Mouse (Mus musculus) limb, embryonic 15.5 days (tissue): ENCODE measurements around the gene Krt79. TPM values are rescaled to one million over a fixed set of nuclear protein-coding genes. Genes with fewer than 3 reads are reported as not detected.
A peak's percentile ranks its signal among the peaks of the same experiment; 100 is the strongest.

Source experiments
- ATAC-seq: fragments of 200-750 bp; cut with Nextera tagmentation; 2 replicates; pipeline ENCODE4 v1.8.0; 2017; ENCODE audit warnings: low read depth, moderate TSS enrichment; ENCODE audit not compliant: insufficient number of reproducible peaks, low FRiP score, low TSS enrichment
- H3K27ac ChIP-seq: fragments of 300-500 bp; sonication (generic); 2 replicates; pipeline ENCODE4 v1.5.1; 2015; ENCODE audit warnings: moderate library complexity, mild to moderate bottlenecking, inconsistent platforms
- H3K27me3 ChIP-seq: fragments of 300-500 bp; sonication (generic); 2 replicates; pipeline ENCODE4 v1.6.1; 2015; ENCODE audit warnings: inconsistent platforms
- H3K36me3 ChIP-seq: fragments of 300-500 bp; sonication (generic); 2 replicates; pipeline ENCODE4 v1.6.1; 2015; ENCODE audit warnings: inconsistent platforms
- H3K4me1 ChIP-seq: fragments of 300-500 bp; sonication (generic); 2 replicates; pipeline ENCODE4 v1.6.1; 2015; ENCODE audit warnings: inconsistent platforms
- H3K4me2 ChIP-seq: fragments of 300-500 bp; sonication (generic); 2 replicates; pipeline ENCODE4 v1.6.1; 2015; ENCODE audit warnings: mild to moderate bottlenecking, inconsistent platforms
- H3K4me3 ChIP-seq: fragments of 300-500 bp; sonication (generic); 2 replicates; pipeline ENCODE4 v1.5.1; 2015; ENCODE audit warnings: mild to moderate bottlenecking, inconsistent platforms
- H3K9ac ChIP-seq: fragments of 300-500 bp; sonication (generic); 2 replicates; pipeline ENCODE4 v1.6.1; 2015; ENCODE audit warnings: inconsistent platforms
- H3K9me3 ChIP-seq: fragments of 300-500 bp; sonication (generic); 2 replicates; pipeline ENCODE4 v1.6.1; 2016; ENCODE audit warnings: inconsistent platforms
- WGBS: fragments of 180-500 bp; shearing (Covaris S2); methylation state at CpG from one replicate; pipeline ENCODE4 v1.1.7; 2015; 5-methylcytosine and 5-hydroxymethylcytosine counted together
- polyA plus RNA-seq: library from polyadenylated mRNA; unstranded; fragments of >200 nt; fragmentation: Nextera tagmentation; extraction: Ambion mirVana; gene quantifications from 2 replicates; pipeline ENCODE4 v1.2.1, GENCODE M21; 2015

Gene Krt79
- polyA plus RNA-seq, 1 experiment from 2014 or later, result 1.3 TPM

DNA sequence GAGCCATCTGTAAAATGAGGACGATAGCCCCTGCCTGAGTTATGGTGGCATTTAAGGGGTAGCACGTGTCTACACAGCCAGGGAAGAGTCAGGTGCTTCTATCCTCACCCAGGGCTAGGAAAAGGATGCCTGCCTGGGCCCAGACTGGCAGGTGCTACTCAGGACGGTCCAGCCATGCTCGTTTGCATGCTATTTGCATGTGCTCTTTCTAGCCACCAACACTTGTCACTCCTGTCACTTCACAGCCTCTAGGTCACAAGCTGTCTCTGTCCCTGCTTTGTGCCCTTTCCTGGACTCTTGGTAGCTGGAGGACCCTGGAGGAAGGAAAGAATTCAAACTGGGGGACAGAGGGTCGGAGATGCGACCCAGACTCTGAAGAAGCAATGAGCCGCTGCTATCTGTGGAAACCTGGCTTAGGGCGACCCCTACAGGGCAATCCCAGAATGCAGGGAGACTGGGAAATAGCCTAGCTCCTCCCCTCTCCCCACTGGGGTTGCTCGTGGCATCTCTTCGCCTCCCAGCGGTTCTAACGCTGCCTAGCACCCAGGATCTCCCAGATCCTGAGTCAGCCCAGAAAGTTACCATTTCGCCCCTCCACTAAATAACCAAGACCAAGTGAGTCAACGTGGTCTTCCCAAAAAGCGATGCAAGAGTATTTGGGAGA is 33.4 kb upstream of the Krt79 start:
- no peaks in the 10 kb centered on the region for H3K27me3 ChIP-seq
- H3K4me2 ChIP-seq, result no peak overlapping the region
- peaks cover 51% of the 10 kb centered on the region for H3K4me1 ChIP-seq
- no peak overlapping the region for H3K9ac ChIP-seq
- ATAC-seq, result no peak
- no peaks in the 10 kb centered on the region for H3K36me3 ChIP-seq
- WGBS, result 13% methylated on average over 15 of the region's 15 CpGs
- H3K27ac ChIP-seq, result peak overlapping the region; percentile 89
- H3K4me3 ChIP-seq, result no peak overlapping the region
- no peaks in the 10 kb centered on the region for H3K9me3 ChIP-seq

DNA sequence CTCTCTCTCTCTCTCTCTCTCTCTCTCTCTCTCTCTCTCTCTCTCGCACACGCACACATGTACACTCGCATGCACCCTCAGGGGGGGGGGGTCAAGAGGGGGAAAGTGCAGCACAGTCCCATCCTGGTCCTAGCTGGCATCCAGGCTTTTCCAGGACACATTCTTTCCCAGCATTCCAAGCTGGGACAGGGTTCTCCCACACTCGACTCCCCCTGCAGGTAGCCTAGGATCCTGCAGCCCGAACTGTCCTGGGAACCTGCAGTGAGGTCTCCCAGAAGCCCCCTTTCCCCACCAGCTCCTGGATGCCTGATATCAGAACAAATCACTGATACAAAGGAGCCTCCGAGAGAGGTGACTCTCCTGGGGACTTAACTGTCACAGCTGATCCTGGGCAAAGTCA is 30.4 kb upstream of the Krt79 start:
- Histone ChIP-seq H3K9me3 (no peaks in the 10 kb centered on the region), H3K4me3 (no peak overlapping the region), H3K4me1 (peaks cover 26% of the 10 kb centered on the region), H3K4me2 (no peak overlapping the region), H3K9ac (no peak overlapping the region), H3K27me3 (no peaks in the 10 kb centered on the region), H3K27ac (no peak overlapping the region), H3K36me3 (no peaks in the 10 kb centered on the region)
- WGBS, result 8% methylated on average over 3 of the region's 6 CpGs
- ATAC-seq, result no peak

DNA sequence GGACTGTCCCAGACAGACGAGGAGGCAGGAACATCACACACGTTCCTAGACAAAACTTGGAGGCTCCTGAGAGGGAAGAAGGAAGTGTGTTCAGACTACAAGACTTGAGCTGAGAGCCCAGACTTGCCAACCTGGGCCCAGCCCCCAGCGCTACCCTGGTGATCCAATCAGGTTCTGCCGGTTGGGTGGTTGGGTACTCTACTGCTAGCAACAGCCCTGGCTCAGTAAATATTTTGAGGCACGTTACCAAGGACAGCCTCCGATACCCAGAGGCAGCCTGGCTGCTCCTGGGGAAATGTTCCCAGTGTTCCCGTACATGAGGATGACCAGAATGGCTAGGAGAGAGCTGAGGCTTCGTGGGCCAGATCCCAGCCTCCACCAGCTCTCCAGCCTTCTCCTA is 26.7 kb upstream of the Krt79 start:
- no peaks in the 10 kb centered on the region for H3K9me3 ChIP-seq
- WGBS, result 72% methylated on average over 8 of the region's 8 CpGs
- no peak overlapping the region for H3K4me3 ChIP-seq
- H3K27me3 ChIP-seq, result no peaks in the 10 kb centered on the region
- H3K4me1 ChIP-seq, result 0 out of 2 replicates have a peak, but pooled peaks cover 4% of the 10 kb centered on the region
- H3K9ac ChIP-seq, result no peak overlapping the region
- no peak for ATAC-seq
- H3K27ac ChIP-seq, result peak overlapping the region; percentile 38; the same call in 1 of the 2 replicates
- H3K36me3 ChIP-seq, result no peaks in the 10 kb centered on the region
- no peak overlapping the region for H3K4me2 ChIP-seq

DNA sequence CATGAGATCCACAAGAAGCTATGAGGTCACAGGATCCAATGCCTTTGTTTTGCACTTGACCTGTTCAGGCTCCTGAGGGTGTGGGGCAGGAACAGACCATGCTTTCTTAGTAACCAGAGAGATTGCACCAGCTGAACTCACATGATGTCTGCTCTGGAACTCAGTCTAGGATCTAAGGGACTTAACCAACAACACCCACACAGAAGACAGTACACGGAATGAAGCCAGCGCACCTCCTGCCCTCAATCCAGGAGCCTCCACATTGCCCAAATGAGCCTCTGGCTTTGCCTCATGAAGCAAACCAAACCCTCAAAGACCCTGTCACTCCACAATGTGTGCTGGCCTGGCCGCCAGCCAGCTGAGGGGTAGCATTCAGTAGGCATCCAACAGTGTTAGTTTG is 18.8 kb upstream of the Krt79 start:
- 92% methylated on average over 3 of the region's 3 CpGs for WGBS
- no peaks in the 10 kb centered on the region for H3K9me3 ChIP-seq
- no peaks in the 10 kb centered on the region for H3K4me1 ChIP-seq
- H3K27ac ChIP-seq, result no peak overlapping the region
- H3K4me2 ChIP-seq, result no peak overlapping the region
- no peak for ATAC-seq
- H3K9ac ChIP-seq, result no peak overlapping the region
- no peak overlapping the region for H3K4me3 ChIP-seq
- H3K27me3 ChIP-seq, result no peaks in the 10 kb centered on the region
- no peaks in the 10 kb centered on the region for H3K36me3 ChIP-seq

DNA sequence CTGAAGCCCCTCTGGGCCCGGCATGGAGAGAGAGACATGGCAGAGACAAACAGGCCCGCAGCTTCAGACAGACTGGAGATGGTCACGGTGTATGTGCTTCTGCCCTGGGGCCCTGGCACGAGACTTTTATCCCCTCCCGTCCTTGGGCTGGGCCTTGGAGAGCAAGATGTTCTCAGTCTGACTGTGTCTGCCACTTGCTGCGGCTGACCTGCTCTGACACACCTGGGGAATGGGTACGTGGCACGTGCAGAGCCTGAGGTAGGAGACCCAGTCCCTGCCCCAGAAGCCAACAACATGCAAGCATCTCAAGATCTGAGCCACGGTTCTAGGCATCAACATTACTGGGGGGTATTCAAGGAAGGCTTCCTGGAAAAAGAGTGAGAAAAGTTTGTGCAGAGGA is 14.1 kb upstream of the Krt79 start, which contains the start of gene Krt78:
Gene Krt78 (minus strand): TSS at position 101 of the 400 bp plus-strand sequence.
- Histone ChIP-seq H3K27ac (no peak within 1 kb of the TSS), H3K4me2 (no peak within 1 kb of the TSS), H3K4me1 (no peaks in the 10 kb centered on the region), H3K9ac (no peak within 1 kb of the TSS), H3K9me3 (no peaks in the 10 kb centered on the region), H3K36me3 (no peaks in the 10 kb centered on the region), H3K4me3 (no peak within 1 kb of the TSS), H3K27me3 (no peaks in the 10 kb centered on the region)
- ATAC-seq, result no peak
- 79% methylated on average over 9 of the region's 9 CpGs for WGBS

DNA sequence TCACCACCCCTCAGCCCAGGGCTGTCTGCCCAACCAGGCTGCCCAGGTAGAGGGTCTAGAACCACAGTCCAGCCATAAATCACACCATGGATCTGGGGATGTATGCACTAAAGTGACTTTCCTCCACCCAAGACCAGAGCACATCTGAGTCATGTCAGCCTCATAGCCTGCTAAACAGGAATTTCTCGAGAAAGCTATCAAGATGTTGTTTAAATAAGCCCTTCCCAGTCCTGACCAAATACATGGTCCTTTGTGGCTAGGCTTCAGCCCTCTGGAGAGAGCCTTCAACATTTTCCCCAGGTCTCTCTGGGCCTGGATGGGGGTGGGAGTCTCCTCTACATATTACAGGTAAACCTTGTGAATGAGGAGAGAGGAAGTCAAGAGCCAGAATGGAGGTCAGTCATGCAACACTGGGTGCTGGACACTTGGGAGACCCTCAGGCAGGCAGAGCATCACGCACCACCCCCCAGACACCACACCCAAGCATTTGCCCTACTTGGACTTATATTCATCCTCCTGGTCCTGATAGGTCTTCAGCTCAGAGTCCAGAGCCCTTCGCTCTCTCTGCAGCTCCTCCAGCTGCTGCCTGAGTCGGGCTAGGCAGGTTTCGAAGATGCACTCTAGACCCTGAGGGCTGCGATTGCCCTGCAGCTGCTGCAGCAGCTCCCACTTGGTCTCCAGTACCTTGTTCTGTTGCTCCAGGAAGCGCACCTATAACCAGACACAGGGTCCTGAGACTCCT is 12.8 kb upstream of the Krt79 start:
- H3K4me1 ChIP-seq, result no peaks in the 10 kb centered on the region
- H3K4me2 ChIP-seq, result no peak overlapping the region
- H3K27ac ChIP-seq, result no peak overlapping the region
- H3K27me3 ChIP-seq, result no peaks in the 10 kb centered on the region
- ATAC-seq, result no peak
- no peaks in the 10 kb centered on the region for H3K36me3 ChIP-seq
- no peaks in the 10 kb centered on the region for H3K9me3 ChIP-seq
- H3K9ac ChIP-seq, result no peak overlapping the region
- 79% methylated on average over 7 of the region's 7 CpGs for WGBS
- no peak overlapping the region for H3K4me3 ChIP-seq

DNA sequence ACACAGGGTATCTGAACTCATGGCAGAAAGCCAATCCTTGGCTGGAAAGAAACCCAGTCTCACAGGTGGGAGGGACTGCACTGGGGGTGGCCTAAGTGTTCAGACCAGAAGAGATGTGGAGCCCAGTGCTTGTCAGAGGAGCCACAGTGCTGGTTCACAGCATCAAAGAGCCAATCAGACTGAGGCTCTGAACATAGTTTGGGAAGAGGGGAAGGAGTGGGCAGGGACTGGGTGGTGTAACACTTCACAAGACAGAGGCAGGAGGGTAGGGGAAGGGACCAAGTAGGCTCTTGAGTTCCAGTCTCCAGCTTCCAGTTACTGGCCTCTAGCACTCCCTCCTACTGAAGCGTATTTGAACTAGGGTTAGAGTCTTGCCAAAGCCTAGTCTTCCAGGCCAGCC is 5.3 kb upstream of the Krt79 start:
- no peak overlapping the region for H3K4me2 ChIP-seq
- no peaks in the 10 kb centered on the region for H3K36me3 ChIP-seq
- peaks cover 19% of the 10 kb centered on the region for H3K4me1 ChIP-seq
- WGBS, result 81% methylated on average over 1 of the region's 1 CpGs
- 0 out of 2 replicates have a peak overlapping the region, but pooled peaks have one; percentile 7 for H3K27ac ChIP-seq
- no peaks in the 10 kb centered on the region for H3K27me3 ChIP-seq
- H3K9ac ChIP-seq, result no peak overlapping the region
- ATAC-seq, result no peak; the same call in 1 of the 2 replicates
- H3K9me3 ChIP-seq, result no peaks in the 10 kb centered on the region
- no peak overlapping the region for H3K4me3 ChIP-seq

DNA sequence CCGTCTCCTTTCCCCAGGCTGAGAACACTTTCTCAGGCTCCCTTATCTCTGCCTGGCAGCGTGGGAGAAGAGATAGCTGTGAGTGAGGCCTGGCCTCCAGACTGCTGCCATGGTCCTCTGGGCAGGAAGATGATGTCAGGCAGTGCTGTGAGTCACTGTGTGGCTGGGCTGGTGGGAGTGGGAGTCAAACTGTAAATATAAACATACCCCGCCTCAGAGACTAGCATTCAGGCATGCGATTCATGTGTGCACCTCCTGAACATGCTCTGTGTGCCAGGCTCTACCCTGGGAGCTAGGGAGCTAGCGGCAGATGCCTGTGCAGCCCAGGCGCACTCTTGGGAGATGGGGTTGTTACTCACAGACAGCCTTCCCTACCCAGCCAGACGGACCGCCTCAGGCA is 1.8 kb upstream of the Krt79 start:
- Histone ChIP-seq H3K27me3 (no peaks in the 10 kb centered on the region), H3K36me3 (no peaks in the 10 kb centered on the region), H3K9ac (no peak overlapping the region), H3K4me1 (peaks cover 33% of the 10 kb centered on the region), H3K4me2 (no peak overlapping the region), H3K4me3 (no peak overlapping the region), H3K27ac (peak overlapping the region; percentile 65; the same call in 1 of the 2 replicates), H3K9me3 (no peaks in the 10 kb centered on the region)
- WGBS, result 51% methylated on average over 8 of the region's 8 CpGs
- no peak for ATAC-seq

DNA sequence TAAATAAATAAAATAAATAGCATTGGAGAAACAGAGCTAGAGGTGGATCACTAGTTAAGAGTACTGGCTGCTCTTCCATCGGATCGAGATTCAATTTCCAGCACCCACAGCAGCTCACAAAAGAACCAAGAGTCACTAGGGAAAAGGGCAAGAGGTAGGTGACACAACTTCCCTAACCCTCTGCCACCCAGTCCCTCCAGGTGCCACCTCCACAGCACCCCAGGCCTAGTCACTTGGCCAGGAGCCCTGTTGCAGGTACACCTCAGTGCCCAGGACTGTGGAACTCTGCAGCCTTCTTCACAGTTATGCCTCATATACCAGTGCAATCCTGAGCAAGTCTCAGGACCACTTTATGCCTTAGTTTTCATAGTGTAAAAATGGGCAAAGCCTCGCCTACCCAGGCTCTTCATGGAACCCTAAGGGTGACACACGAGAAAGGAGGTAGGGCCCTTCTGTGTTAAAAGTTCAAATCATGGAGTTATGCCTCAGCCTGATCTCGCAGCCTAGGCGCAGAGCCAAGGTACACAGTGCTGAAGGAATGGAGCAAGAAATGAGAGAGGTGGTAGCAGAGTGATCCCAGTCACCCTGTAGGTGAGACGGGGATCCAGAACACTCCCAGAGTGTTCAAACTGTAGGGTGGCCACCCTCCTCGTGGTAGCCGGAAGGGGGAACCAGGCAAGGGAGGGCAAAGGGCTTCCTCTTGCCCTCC is 1.4 kb downstream of the Krt79 start:
- no peak for ATAC-seq
- H3K9me3 ChIP-seq, result no peaks in the 10 kb centered on the region
- H3K36me3 ChIP-seq, result no peaks in the 10 kb centered on the region
- peaks cover 26% of the 10 kb centered on the region for H3K4me1 ChIP-seq
- H3K4me2 ChIP-seq, result no peak overlapping the region
- no peaks in the 10 kb centered on the region for H3K27me3 ChIP-seq
- 67% methylated on average over 9 of the region's 9 CpGs for WGBS
- no peak overlapping the region for H3K4me3 ChIP-seq
- 0 out of 2 replicates have a peak overlapping the region, but pooled peaks have one; percentile 17 for H3K27ac ChIP-seq
- H3K9ac ChIP-seq, result no peak overlapping the region

DNA sequence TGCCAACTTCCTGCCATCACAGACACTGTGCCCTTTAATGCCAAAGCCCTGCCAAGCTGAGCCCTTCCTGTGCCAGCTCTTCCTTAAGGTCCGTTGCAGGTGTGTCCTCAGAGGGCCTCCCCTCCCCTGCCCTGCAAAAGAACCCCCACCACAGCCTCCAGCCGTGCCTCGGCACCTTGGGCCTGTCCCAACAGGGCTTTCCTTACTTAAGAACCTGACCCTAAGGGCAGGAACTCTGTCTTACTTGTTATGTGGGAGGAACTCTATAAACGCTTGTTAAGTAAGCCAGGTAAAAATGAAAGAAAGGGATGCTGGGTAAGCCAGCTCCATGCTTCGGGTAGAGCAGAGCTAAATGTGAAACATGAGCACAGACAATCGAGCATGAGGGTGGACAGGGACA is 7.1 kb downstream of the Krt79 start:
- no peak overlapping the region for H3K4me3 ChIP-seq
- H3K36me3 ChIP-seq, result no peaks in the 10 kb centered on the region
- no peaks in the 10 kb centered on the region for H3K9me3 ChIP-seq
- ATAC-seq, result no peak
- no peak overlapping the region for H3K9ac ChIP-seq
- H3K4me1 ChIP-seq, result peaks cover 17% of the 10 kb centered on the region
- WGBS, result 42% methylated on average over 6 of the region's 6 CpGs
- no peak overlapping the region for H3K27ac ChIP-seq
- H3K27me3 ChIP-seq, result peaks cover 26% of the 10 kb centered on the region
- H3K4me2 ChIP-seq, result no peak overlapping the region

DNA sequence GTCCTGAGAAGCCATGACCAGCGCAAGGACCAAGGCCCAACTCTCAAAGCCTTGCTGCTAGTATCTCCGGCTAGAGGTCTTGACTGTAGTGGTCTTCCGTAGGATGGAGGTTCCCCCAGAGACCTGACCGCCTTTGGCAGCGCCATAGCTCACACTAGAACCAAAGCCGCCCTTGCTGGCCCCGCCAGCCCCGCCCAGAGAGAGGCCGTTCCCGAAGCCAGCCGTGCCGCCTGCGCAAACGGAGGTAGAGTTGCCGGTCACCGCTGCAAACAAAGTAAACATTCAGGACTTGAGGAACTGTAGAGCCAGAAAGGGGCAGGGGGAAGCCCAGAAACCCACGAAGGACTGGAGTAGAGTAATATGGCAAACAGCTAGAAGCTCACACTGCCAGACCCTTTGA is 10.5 kb downstream of the Krt79 start:
- H3K27ac ChIP-seq, result no peak overlapping the region
- WGBS, result 4% methylated on average over 17 of the region's 17 CpGs
- peak overlapping the region; percentile 14; the same call in 1 of the 2 replicates for H3K4me3 ChIP-seq

DNA sequence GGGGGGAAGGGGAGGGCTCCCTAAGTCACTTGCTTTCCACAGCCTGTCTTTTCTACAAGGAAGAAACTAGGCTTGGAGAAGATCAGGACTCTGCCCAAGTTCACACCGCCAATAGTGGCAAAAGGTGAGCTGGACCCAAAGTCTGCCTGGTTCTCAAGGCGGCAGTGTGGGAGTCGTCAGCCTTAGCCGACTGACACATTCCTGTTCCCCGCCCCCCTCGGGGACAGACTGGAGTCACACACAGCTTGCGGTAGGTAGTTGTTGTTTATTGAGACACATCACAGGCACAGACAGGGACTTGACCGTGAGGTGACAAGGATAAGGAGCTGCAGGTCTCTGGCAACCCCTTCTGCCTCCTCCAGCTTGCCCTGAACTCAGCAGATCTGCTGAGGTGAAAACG is 11.0 kb downstream of the Krt79 start:
- Histone ChIP-seq H3K4me1 (peaks cover 17% of the 10 kb centered on the region), H3K27ac (no peak overlapping the region), H3K36me3 (no peaks in the 10 kb centered on the region), H3K9ac (no peak overlapping the region), H3K4me3 (no peak overlapping the region), H3K4me2 (no peak overlapping the region), H3K27me3 (peaks cover 26% of the 10 kb centered on the region), H3K9me3 (no peaks in the 10 kb centered on the region)
- no peak for ATAC-seq
- 19% methylated on average over 9 of the region's 9 CpGs for WGBS

More for the DNA sequence above, 10.5 kb downstream of the Krt79 start:
- Histone ChIP-seq H3K36me3 (no peaks in the 10 kb centered on the region), H3K9ac (no peak overlapping the region), H3K27me3 (peaks cover 26% of the 10 kb centered on the region), H3K4me2 (peak overlapping the region; percentile 38), H3K9me3 (no peaks in the 10 kb centered on the region), H3K4me1 (peaks cover 17% of the 10 kb centered on the region)
- no peak for ATAC-seq
